Mouse (Mus musculus) olfactory bulb, adult 2 months (tissue): ENCODE data around the gene Gm9376. TPM values are rescaled to one million over a fixed set of nuclear protein-coding genes. Genes with fewer than 3 reads are reported as not detected.

Experiments
- H3K27ac ChIP-seq: fragments of 200-500 bp; 2 replicates; pipeline ENCODE4 v1.5.1; 2012; ENCODE audit warnings: low read depth, low read length; ENCODE audit not compliant: insufficient read depth
- H3K4me1 ChIP-seq: fragments of 200-500 bp; 2 replicates; pipeline ENCODE4 v1.6.1; 2012; ENCODE audit warnings: low read length; ENCODE audit not compliant: control insufficient read depth, insufficient read depth
- H3K4me3 ChIP-seq: fragments of 200-500 bp; 2 replicates; pipeline ENCODE4 v1.5.1; 2012; ENCODE audit warnings: mild to moderate bottlenecking, low read depth, low read length, moderate library complexity; ENCODE audit not compliant: insufficient read depth
- CTCF ChIP-seq: fragments of 200-500 bp; IDR thresholded peaks from 2 replicates; pipeline ENCODE4 v1.5.1; 2012; ENCODE audit warnings: low read depth, mild to moderate bottlenecking, low read length, moderate library complexity; ENCODE audit not compliant: insufficient read depth
- POLR2A ChIP-seq: fragments of 200-500 bp; IDR thresholded peaks from 2 replicates; pipeline ENCODE4 v1.6.1; 2012; ENCODE audit warnings: mild to moderate bottlenecking, low read depth, low read length, moderate library complexity; ENCODE audit not compliant: insufficient read depth
- WGBS: fragments of 180-500 bp; shearing (Covaris S2); methylation state at CpG from one replicate; pipeline ENCODE4 v1.1.7; 2018; 5-methylcytosine and 5-hydroxymethylcytosine counted together
- polyA plus RNA-seq: library from polyadenylated mRNA; stranded (reverse); fragments of >200 nt; gene quantifications from 2 replicates; pipeline ENCODE4 v1.2.4, GENCODE M21; 2012; ENCODE audit warnings: low replicate concordance; ENCODE audit not compliant: missing spikeins, insufficient read depth, insufficient read length

Gene Gm9376
- polyA plus RNA-seq, 1 experiment: not detected

DNA sequence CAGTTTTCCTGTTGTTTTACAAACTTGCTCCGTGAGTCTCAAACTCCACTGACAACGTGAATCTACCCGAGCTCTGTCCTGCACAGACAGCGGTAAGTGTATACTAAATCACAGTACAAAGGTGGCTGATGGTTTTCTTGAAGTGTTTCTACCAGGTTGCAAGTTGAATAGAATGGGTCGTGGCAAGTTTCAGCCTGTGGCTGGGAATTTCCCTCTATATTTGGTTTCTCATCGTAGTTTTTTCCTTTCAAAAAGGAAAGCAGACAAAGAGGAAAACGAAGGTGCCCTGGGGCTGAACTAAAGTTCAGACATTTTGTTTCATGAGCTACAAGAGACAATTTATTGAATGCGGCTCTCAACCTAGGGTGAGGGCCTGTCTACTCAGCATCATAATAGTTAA is 40.3 kb downstream of the Gm9376 start:
- H3K27ac ChIP-seq: no peak overlapping the region
- H3K4me3 ChIP-seq: no peak overlapping the region
- TF ChIP-seq CTCF: no peak
- no peak for TF ChIP-seq POLR2A
- 88% methylated on average over 8 of the region's 8 CpGs for WGBS
- H3K4me1 ChIP-seq: no peaks in the 10 kb centered on the region

DNA sequence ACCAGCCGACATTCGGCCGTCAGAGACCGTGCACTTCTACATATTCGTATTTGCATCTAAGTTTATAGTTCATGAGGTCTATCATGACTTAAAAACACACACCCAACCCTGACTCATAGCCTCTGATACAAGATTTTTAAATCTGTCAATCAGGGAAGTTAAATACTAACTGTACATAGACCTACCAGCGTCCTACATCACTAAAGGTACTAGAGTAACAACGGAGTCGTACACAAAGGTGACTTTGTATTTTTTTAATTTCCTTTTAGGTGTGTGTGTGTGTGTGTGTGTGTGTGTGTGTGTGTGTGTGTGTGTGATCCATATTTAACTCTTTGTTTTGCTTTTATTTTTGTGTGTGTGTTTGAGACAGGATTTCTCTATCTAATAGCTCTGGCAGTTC is 44.9 kb downstream of the Gm9376 start:
- no peaks in the 10 kb centered on the region for H3K4me1 ChIP-seq
- TF ChIP-seq CTCF (no peak), POLR2A (no peak)
- no peak overlapping the region for H3K27ac ChIP-seq
- H3K4me3 ChIP-seq: no peak overlapping the region
- 96% methylated on average over 8 of the region's 8 CpGs for WGBS

DNA sequence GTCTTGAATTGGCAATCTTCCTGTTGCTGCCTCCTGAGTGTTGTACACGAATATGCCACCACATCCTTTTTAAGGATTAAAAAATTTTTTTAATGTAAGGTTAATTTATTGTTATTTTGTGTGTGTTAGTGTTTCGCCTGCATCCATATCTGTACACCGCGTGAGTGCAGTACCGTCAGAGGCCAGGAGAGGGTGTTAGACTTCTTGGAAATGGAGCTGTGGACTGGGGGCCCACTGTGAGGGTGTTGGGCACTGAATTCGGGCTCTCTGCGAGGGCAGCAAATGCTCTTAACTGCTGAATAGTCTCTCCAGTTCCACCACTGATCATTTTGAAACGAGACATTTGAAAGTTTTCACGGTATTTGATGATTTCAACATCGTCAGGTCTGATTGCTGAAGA is 45.9 kb downstream of the Gm9376 start:
- peaks cover 4% of the 10 kb centered on the region; the same call in 1 of the 2 replicates for H3K4me1 ChIP-seq
- TF ChIP-seq POLR2A (no peak), CTCF (no peak)
- WGBS: 97% methylated on average over 10 of the region's 10 CpGs

DNA sequence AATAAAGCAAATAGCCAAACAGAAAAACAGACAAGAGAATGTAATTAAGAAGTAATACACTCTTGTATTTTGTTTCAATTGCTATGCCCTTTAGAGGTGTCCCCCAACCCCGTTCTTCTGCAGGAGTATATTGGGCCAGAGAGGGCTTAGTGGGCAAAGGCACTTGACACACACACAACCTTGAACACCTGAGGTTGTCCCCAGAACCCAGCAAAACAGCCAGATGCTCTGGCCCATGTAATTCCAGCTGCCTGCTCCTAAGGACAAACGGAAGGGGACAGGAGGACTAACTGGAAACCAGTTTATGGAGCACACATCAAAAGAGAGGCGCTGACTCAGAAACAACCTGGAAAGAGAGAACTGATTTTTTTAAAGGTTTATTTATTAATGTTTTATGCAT is 47.2 kb downstream of the Gm9376 start:
- H3K4me1 ChIP-seq: peaks cover 9% of the 10 kb centered on the region; the same call in 1 of the 2 replicates
- no peak overlapping the region for H3K4me3 ChIP-seq
- no peak overlapping the region for H3K27ac ChIP-seq
- no peak for TF ChIP-seq POLR2A
- WGBS: 92% methylated on average over 3 of the region's 3 CpGs

More for the DNA sequence above, 45.9 kb downstream of the Gm9376 start:
- Histone ChIP-seq H3K27ac (no peak overlapping the region), H3K4me3 (no peak overlapping the region)

DNA sequence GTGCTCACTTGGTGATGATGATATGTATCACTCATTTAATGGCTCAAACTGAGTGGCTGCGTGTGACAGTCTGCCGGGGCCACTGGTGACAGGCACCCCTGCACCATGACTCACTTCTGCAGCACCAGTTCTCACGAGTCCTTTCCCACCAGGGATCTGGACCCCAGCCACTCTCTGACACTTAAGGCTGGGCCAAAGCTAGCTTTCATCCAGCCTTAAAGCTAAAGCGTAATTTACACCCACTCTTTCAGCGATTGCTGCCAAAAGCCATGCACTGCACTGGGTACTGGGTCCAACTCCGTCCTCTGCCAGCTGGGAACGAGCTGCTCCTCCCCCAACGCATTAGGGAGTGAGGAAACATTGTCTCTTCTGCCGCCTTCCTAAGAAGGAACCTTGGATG is 50.5 kb downstream of the Gm9376 start:
- H3K4me1 ChIP-seq: peaks cover 9% of the 10 kb centered on the region; the same call in 1 of the 2 replicates
- no peak overlapping the region for H3K27ac ChIP-seq
- no peak for TF ChIP-seq CTCF
- TF ChIP-seq POLR2A: no peak
- 19% methylated on average over 9 of the region's 9 CpGs for WGBS
- H3K4me3 ChIP-seq: no peak overlapping the region

Other genes with a start within 250 kb of the Gm9376 start
- gene Dct, start 214.7 kb upstream of the Gm9376 start, polyA plus RNA-seq: not detected in 2 replicates
- gene Tgds, start 134.2 kb upstream of the Gm9376 start, polyA plus RNA-seq: not detected in 2 replicates
- gene Gpr180, start 129.8 kb upstream of the Gm9376 start, polyA plus RNA-seq: not detected in 2 replicates
- not detected in 2 replicates for gene Sox21, start 29.9 kb upstream of the Gm9376 start, polyA plus RNA-seq